19 mouse cellular contexts compared by ENCODE assay signal in the genomic region with DNA sequence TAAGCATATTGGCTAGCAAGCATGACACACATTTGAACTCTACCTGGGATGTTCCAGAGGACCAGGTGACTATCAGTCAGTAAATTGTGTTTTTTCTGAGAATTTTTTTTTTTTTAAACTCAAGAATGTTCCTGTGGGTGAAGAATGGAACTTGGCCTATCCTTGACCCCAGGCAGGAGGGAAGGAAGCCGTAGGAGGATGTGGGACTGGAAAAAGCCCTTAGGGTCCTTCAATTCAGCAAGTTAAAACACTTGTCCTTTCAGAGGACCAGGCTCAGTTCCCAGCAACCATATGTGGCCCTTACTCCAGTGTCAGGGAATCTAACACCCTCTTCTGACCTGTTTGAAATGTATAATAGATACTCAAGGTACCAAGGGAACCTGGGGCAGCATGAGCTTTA. TPM values are rescaled to one million over a fixed set of nuclear protein-coding genes. Genes with fewer than 3 reads are reported as not detected.
"Had no signal": no experiment of that assay in that cellular context is flagged by ENCODE, and none has a peak within 500 bp of the region (broad histone marks: within the 10 kb centered on the region; RNA-seq: fewer than 3 reads in every experiment).

No protein-coding gene starts in this region.

- H3K4me1 ChIP-seq: stomach, embryonic 15.5 days had no signal

- H3K4me3 ChIP-seq: midbrain, embryonic 10.5 days; midbrain, embryonic 12.5 days; myocyte; neural tube, embryonic 13.5 days; neural tube, embryonic 15.5 days; stomach, embryonic 15.5 days had no signal

- H3K27me3 ChIP-seq: midbrain, embryonic 12.5 days; neural tube, embryonic 13.5 days; neural tube, embryonic 15.5 days; stomach, embryonic 15.5 days had no signal

- DNase-seq: lung, adult 18-20 months; lung, embryonic 14.5 days; lung, postnatal 10 days; lung, postnatal 4 days; midbrain, embryonic 14.5 days; retina, postnatal 1 day; right cerebral cortex, adult 18-20 months; thymus, adult 2 months; thymus, postnatal 25 days; thymus, postnatal 4 days had no signal

- H3K9me3 ChIP-seq: midbrain, embryonic 10.5 days; midbrain, embryonic 12.5 days; neural tube, embryonic 13.5 days; neural tube, embryonic 15.5 days; stomach, embryonic 15.5 days had no signal

- H3K36me3 ChIP-seq: midbrain, embryonic 10.5 days; midbrain, embryonic 12.5 days; neural tube, embryonic 13.5 days; neural tube, embryonic 15.5 days; stomach, embryonic 15.5 days had no signal

- H3K27ac ChIP-seq: midbrain, embryonic 10.5 days; midbrain, embryonic 12.5 days; neural tube, embryonic 13.5 days; neural tube, embryonic 15.5 days; stomach, embryonic 15.5 days; stomach, postnatal 0 days had no signal

- H3K9ac ChIP-seq: lung, embryonic 14.5 days; midbrain, embryonic 12.5 days; neural tube, embryonic 13.5 days; neural tube, embryonic 15.5 days; stomach, embryonic 15.5 days had no signal

RNA-seq across cellular contexts. Expression of a gene that starts 12.1 kb away (rescaled TPM):
- polyA plus RNA-seq: midbrain, embryonic 16.5 days; urinary bladder, adult 2 months had no signal

RNA-seq across cellular contexts. Expression of a gene that starts 13.3 kb away (rescaled TPM):
- polyA plus RNA-seq: urinary bladder, adult 2 months had no signal

RNA-seq across cellular contexts. Expression of a gene that starts 13.6 kb away (rescaled TPM):
- polyA plus RNA-seq: midbrain, embryonic 14.5 days; midbrain, embryonic 16.5 days; neural tube, embryonic 15.5 days; urinary bladder, adult 2 months had no signal
